Mouse (Mus musculus) erythroid progenitor cell, adult 5-6 weeks (primary cell): ENCODE results near the gene St3gal3. TPM values are rescaled to one million over a fixed set of nuclear protein-coding genes. Genes with fewer than 3 reads are reported as not detected.

Experiments used
- ATAC-seq: replicated peaks from 2 replicates; pipeline ENCODE4 v1.8.0; 2016; ENCODE audit warnings: moderate number of reproducible peaks, mild to moderate bottlenecking, moderate TSS enrichment, inconsistent platforms; ENCODE audit not compliant: poor library complexity, low FRiP score, severe bottlenecking
- total RNA-seq, 2 experiments: library from RNA; stranded (forward) in 1 of 2; stranded (reverse) in 1 of 2; fragments of 150-400 nt in 1 of 2; fragments of 186-747, 209-891 nt in 1 of 2; gene quantifications; 2 replicates each; pipeline versions ENCODE4 v1.2.3 to v1.2.4; 2015 to 2017; ENCODE audit warnings: low replicate concordance in 2 of 2

St3gal3 gene
- total RNA-seq, 2 experiments from 2014 or later = 5.4 to 7.3 TPM

DNA sequence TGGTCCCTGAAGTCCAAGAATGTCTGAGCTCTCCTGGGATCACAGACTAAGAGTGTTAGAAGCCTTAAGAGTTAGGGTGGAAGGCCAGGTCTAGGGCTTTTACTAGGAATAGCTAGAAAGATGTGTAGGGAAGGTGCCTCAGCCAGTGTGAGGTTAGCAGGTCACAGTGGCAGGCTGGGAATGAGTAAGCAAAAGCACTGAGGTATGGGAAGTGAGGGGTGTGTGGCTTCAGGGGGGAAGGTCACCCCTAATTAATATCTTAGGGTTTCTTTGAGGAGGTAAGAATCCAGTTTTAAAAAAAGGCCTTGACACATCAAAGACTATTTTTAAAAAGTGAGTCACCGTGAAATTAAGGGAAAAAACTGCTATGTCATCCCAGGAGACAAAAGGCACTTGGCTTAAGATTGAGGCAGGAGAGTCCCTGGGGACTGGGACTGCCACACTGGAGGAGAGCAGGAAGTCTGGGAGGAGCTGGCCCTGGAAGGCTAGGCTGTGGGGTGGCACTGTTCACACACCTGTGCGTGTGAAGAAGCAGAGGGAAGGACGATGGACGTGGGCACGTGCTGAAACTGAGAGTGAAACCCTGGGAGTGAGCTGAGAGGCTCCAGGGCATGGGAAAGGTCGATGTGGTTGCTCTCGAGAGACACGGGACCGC, 72.8 kb downstream of the St3gal3 start:
- ATAC-seq = no peak

DNA sequence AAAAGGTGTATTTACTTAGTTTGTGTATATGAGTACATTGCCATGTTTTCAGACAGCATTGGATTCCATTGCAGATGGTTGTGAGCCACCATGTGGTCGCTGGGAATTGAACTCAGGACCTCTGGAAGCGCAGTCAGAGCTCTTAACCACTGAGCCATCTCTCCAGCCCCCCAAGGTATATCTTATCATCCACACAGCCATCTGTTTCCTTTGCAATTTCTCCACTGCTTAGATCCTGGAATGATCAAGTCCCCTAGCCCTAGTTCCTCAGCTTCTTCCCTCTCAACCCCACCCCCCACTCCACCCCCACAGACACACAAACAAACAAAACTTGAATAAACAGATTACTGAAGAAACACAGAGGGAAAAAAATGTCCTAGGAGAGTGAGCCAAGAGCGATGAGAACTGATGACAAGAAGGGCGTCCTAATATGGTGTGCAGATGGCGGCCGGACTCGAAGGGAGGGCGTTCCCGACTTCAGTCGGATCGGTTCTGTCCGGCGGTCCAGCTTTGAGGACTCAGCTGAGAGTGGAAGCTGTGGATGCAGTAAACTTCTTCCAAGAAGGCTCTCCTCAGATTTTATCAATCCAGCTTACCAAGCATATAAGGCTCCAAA, 73.7 kb downstream of the St3gal3 start:
- no peak for ATAC-seq

DNA sequence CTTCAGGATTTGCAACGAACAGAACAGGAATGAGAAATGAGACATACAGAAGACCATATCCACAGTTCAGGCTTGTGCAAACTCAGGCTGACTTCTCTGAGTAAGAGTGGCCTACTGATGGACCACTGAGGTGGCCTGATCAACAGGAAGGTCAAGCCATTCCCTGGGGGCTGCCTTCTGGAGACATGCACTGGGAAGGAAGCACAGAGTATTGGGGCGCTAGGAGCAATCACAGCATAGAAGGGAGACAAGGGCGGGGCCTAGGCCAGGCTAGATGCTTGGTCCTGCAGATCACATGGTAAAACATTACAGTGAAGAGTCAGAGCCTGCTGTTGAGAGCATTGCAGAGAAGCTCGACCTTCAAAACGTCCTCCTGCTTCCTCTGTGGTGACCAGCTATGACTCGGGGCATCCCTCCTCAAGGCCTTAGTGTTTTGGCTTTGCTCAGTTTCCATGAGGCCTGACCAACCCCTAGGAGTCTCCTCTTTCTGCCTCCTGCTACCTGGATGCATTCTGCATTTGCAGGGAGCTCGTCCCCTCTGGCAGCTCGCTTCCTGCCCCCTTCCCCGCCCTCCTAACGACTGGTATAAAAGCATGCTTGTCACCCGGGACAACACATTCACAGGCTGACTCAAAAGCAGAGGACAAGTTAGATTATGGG, 74.8 kb downstream of the St3gal3 start:
- ATAC-seq = no peak

DNA sequence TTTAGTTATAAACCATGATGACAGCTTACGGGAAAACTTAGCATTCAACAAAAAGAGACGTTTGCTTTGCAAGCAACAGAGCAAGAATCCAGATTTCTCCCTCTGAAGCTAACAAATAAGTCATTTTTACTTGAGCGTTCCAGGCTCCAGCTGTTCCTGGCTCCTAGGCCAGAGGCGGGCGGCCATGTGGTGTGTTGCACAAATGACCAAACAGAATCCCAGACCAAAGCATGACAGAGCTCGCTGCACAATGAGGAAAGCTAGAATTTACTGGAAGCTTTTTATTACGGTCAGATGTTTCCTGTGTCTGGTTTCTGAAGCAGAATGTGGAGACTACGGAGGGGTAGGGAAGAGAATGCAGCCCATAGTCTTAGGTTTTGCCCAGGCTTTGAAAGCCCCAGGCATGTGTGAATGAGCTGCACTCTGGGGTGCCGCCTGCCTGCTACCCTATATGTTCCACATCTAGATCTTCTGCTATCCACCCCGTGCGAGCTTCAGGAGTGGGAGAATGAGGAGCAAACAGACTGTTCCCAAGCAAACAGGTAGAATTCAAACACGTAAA, 76.5 kb downstream of the St3gal3 start:
- no peak for ATAC-seq

DNA sequence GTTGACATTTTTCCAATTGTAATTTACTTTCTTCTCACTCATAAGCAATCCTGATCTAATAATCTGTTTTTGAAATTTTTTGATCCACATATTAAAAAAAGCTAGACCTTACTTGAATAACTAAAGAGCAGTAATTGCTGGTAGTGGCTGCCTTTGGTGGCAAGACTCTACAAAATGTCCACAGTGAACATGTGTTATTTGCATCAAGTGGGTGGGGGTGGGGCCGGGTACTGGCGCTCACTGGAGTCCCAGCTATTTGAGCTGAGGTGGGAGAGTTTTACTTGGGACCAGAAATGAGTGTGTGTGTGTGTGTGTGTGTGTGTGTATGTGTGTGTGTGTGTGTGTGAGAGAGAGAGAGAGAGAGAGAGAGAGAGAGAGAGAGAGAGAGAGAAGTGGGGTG, 77.6 kb downstream of the St3gal3 start:
- ATAC-seq = no peak

DNA sequence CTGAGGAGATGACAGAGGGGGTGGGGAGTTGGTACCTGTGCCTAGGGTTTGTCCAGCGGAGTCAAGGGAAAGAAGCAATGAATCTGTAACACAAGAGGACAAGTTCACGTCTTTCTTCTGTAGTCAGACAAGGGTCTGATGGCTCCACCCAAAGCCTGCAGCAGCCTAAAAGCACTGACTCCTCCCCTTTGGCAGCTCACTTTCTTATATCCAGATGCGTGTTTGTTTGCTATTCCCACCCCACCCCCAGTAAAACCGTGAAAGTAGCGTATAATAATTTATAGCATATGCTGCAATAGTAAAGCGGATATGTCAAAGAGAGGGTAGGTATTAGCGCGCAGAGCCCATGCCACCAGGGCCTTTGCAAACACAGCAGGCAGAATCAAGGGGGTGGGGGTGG, 80.1 kb downstream of the St3gal3 start:
- no peak for ATAC-seq

DNA sequence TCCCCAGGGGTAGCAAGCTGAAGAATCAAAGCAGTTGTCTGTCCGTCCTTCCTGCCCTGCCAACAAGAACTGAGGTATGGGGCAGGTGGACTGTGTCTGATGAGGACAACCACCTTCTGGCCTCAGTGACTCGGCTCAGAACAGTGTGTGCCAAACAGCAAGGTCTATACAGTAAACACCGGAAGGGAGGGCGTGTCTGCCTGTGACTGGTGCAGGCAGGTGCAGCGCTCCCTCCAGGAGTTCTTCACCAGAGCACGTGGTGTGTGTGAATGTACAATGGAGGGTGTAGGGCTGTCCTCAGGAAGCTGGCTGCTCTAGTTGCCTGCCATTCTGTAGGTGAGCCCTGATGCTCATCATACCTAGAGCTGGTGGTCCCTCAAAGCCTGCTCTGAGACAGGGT, 80.8 kb downstream of the St3gal3 start:
- ATAC-seq = no peak

DNA sequence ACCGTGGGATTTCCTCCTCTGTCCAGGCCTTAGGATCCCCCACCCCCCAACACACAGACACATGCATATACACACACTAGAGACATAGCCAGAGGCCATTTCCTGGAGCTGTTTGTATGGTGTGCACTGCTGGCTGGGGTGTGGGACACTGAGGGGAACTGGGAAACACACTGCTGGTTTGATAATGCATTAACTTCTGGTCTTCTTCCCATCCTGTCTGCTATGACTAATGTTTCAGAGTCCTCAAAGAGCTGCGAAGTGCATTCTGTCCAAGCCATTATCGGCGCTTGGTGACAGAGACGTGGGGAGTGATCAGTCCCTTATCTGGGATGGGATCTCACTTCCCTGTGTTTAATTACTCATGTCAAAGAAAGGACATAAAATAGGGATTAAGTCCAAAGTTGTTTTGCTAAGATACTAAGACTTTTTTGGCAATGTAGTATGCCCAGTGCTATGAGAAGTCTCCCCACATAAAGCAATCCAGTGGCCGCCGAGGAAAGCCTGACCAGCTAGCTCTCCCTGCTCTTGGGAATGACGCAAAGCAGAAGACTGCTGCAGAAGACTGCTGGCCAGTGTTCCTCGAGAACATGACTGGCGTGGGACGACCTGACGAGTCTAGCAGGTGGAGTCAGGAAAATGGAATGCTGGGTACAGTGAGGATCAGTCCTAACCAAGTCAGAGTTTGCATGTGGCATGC, 85.0 kb downstream of the St3gal3 start:
- no peak for ATAC-seq

DNA sequence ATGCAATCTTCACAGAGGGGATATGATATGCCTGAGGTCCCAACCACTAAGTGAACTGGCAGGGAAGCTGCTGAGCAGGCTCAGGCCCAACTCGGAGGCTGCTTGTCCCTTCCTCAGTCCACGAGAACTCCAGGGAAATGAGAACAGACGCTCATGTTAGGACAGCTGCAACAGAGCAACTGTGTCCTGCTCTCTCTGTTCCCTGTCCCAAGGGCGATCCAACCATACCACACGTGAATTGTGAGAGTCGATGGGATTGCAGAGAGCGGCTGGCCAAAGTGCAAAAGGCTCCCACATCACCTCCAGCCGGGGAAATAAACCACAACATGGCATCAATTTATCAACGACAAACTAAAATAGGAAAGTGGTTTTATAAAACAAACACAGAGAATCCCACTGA, 90.2 kb downstream of the St3gal3 start:
- no peak for ATAC-seq

DNA sequence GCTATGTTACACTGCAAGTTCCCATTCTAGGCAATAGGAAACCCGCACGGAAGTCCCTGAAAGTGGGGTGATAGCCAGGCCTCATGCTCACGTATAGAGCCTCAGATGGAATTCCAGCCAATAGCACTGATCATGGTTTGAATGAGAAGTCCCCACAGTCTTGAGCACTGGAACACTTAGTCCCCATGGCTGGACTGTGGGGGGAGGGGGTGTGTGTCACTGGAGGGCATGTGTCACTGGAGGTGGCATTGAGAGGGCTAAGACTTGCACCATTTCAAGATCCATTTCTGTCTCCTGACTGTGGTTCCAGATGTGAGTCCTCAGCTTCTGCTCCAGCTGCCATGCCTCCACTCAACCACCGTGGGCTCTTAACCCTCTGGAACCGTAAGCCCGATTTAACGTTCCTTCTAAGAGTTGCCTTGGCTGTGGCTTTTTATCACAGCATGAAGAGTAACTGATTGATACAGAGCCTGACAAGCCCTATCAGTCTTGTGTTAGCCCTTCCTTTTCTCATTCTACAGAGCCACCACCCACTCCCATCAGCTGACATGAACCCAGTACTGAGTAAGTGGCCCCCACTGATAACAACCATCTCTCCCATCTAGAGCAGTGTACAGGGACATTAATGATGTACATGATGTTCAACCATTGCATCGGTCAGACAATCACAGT, 91.2 kb downstream of the St3gal3 start:
- ATAC-seq = no peak

DNA sequence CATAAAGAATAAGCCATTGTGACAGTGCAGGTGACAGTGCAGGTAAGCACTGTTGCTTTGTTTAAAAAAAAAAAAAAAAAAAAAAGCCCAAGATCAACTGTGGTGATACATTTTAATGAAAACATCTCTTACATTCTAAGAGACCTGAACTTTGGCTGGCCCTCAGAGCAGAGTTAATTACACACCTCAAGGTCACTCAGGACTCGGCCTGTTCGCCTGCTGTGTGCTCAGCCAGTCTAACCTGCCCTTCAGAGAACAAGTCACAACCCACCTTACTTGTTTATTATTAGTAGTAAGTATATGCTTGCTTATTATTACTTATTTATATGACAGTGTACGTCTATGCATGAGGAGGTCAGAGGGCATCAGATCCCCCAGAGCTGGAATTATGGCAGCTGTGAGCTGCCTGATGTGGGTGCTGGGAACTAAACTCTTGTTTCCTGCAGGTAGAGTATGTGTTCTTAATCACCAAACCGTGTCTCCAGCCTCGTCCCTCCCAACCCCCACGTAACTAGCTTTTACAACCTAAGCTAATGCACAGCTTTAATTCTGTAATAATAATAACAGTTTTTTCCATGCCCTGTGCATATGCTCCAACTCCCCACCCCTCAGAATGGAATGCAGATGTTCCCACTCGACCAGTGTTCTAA, 91.9 kb downstream of the St3gal3 start:
- ATAC-seq = no peak

DNA sequence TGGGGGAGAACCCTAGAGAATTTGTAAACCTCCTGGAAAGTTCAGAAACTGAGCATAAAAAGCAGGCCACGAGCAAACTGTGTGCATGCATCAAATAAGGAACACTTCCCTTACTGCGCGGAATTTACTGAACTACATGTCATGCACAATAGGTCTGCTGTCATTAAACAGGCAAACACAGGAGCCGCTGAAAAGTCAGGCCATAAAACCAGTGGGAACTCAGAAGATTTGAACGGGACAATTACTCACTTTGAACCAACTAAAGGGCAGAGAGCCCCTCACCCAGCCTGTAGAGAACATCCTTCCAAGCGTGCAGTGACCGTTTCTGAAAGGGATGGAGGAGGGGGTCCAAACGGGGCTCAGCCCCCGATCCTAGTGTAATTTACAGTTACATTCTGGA, 93.6 kb downstream of the St3gal3 start:
- no peak for ATAC-seq

DNA sequence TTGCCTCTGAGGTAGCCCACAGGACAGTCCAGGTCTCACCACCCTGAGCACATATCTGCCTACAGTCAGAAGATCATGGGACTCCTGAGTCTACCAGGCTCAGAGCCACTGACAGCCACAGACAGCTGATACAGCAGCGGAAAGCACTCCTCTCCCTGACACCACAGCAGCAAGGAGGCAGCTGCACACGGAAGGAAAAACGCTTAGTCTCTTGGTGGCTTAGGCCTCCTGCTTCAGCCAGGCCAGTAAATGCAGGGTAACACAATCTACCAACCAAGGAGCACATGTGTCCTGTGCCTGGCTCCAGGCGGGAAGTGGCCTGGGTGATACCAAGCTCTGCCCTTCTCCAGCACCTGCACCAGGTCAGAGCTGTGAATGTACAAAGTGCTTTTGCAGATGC, 94.1 kb downstream of the St3gal3 start:
- ATAC-seq = no peak

DNA sequence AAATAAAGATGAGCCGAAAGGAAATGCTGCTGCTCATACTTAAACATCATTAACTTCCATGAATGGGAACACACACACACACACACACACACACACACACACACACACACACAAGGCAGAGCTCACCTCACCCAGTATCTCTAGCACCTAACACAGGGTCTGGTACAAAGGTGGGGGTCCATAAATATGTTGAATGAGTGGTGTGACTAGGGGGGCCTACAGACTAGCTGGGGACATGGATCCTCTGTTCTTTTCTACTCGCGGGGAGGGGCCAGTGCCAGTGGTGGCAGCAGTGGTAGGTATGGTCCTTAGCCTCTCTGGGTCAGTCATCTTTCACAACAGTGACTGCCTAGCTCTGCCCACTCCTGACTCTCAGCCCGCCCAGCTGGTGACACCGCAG, 94.8 kb downstream of the St3gal3 start:
- no peak for ATAC-seq

DNA sequence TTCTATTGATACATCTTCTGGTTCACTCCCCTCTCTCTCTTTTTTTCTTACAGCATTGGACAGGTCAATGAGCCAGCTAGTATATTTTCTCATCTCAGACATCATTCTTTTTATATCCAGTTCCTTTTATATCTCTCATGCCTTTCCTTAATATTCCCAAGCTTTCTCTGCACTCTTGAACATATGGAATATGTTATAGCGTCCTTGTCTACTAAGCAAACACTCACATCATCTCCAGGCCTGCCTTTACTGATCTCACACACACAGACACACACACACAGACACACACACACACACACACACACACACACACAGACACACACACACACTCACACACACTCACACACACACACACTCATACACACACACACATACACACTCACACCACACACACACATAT, 96.7 kb downstream of the St3gal3 start:
- no peak for ATAC-seq

DNA sequence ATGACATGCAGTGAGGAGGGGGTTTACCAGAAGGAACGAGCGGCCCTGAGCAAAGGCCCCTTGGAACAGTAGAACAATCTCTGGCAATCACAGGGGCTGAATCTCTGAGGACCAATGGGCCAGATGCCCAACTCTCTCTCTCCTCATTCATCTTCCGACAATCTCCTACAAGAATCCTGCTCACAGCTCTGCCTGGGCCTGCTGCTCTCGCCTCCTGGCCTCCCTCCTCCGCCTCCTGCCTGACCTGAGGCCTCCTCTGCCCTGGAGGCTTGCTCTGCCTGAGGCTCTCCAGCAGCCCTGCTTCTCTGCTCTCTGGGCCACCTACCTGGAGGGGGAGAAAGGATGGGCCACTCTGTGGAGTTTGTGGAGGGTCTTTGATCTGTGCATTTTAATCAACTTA, 97.3 kb downstream of the St3gal3 start:
- no peak for ATAC-seq

DNA sequence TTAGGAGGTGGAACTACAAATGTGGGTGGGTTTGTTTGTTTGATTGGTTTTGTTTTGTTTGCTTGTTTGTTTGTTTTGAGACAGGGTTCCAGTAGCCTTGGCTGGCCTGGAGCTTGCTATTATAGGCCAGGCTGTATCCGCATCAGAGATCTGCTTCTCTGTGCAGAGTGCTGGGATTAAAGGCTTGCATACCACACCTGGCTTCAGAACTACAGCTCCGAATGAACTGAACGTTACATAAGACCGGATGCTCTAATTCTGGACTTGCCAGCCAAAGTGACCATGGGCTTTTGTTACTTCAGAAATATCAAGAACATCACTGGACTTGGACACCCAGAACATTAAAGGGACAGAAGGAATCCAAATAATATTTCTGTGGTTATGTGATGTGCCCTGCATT, 98.2 kb downstream of the St3gal3 start:
- no peak for ATAC-seq

DNA sequence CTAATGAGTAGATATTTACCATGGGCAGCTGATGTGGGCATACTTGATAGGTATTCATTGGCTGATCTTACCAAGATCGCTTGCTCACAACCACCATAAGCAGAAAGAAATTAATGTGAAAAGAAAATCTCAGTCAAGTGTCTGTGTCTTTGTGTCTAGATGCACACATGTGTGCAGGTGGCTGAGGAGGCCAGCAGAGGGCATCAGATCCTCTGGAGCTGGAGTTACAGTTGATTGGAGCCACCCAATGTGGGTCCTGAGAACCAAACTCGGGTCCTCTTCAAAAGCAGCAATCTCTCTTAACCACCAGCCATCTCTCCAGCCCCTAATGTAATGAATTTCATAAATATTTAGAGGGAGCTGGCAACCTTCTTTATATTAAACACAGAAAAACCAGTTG, 99.6 kb downstream of the St3gal3 start:
- ATAC-seq = no peak

DNA sequence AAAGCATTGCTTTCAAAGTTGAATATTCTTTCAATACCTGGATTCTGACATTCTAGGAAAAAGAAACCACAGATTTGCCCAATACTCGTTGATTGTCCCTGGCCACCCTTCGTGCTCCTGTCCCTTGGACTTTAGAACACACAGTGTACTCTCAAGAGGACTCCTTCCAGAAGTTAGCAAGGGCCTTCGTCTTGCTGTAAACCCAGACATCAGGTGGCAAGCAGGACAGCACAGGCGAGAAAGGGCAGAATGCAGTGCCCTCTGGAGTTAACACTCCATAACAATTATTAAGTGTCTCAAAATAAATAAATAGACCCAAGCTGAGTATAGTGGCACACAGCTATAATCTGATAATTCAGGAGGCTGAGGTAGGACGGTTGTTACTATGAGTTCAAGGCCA, 101.7 kb downstream of the St3gal3 start:
- no peak for ATAC-seq

DNA sequence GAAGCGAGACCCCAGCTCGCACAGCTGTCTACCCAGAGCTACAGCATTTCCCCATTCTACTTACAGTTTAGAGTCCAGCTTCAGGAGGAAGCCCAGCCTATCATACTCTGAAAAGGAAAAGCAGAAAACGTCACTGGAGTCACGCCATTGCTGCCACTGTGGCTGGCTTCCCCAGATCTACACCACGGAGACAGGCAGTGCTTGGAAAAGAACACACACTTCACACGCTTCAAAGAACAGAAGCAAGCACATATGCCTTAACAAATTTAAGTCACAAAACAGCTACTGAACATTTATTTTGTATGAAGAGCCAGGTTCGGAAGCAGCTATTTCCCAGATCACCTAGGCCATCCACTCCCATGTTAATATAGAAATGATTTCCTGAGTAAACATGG, 102.9 kb downstream of the St3gal3 start:
- ATAC-seq = no peak
